Mouse (Mus musculus): ENCODE measurements around the gene Capza1. TPM values are rescaled to one million over a fixed set of nuclear protein-coding genes. Genes with fewer than 3 reads are reported as not detected.
A peak's percentile ranks its signal among the peaks of the same experiment; 100 is the strongest.

The Capza1 gene
- polyA plus RNA-seq, 1 experiment from 2014 or later: 50.9 TPM

DNA sequence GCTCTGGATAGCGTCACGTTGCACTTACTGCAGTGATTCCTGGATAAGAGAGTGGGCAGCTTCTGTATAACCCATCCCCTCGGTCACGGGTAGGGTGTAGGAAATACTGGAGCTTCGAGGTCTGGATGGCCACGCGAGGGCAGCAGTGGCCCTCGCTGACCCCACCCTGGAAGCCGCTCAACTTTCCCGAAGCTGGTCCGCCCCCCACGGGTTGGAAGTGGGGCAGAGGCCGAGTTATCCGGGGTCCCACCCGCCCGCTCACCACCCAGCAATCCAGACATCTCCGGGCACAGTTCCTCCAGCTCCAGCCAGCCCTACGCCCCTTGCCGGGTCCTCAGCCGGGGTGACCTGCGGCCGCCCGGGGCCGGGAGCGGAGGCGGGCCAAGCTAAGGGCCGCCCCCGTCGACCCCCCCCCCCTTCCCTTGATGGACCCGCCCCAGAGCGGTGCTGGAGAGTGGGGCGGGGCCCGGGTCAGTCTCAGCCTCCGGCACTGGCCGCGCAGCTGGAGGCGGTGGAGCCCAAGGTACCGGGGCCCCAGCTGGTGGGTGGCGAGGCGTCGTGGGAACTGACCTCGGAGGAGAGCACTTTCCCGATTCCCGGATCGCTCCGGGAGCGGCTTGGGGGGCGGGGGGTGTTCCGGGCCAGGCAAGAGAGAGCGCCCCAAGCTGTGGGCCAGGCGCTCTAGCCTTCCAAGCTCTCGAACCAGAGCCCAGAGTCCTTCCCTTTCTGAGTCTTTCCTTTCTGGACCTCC is 75.6 kb downstream of the Capza1 start:
- WGBS (ENCODE audit: insufficient replicate concordance): under 1% methylated on average over 51 of the region's 52 CpGs
- Histone ChIP-seq H3K4me3 (ENCODE audit: low read depth, low read length) (peak overlapping the region; percentile 61), H3K9ac (replicated peaks) (peak overlapping the region; percentile 60), H3K27ac (ENCODE audit: low read depth) (peak overlapping the region; percentile 74), H3K4me1 (ENCODE audit: insufficient read depth) (peaks cover 30% of the 10 kb centered on the region; the same call in 1 of the 2 replicates), H3K27me3 (ENCODE audit: insufficient read depth, low read length) (peaks cover 10% of the 10 kb centered on the region; the same call in 1 of the 2 replicates), H3K36me3 (replicated peaks; ENCODE audit: insufficient read depth, low read length) (peaks cover 8% of the 10 kb centered on the region; the same call in 1 of the 2 replicates), H3K9me3 (ENCODE audit: low read length) (no peaks in the 10 kb centered on the region), H3K4me2 (ENCODE audit: low read depth, low read length) (peak overlapping the region; percentile 69)
- peak; percentile 89 for ATAC-seq
- DNase-seq: peak; percentile 81
- peak; percentile 77 for TF ChIP-seq CTCF (IDR thresholded peaks at IDR 0.05; ENCODE audit: low read depth)
- no peak for TF ChIP-seq EP300 (IDR thresholded peaks at IDR 0.05; ENCODE audit: low read depth)

DNA sequence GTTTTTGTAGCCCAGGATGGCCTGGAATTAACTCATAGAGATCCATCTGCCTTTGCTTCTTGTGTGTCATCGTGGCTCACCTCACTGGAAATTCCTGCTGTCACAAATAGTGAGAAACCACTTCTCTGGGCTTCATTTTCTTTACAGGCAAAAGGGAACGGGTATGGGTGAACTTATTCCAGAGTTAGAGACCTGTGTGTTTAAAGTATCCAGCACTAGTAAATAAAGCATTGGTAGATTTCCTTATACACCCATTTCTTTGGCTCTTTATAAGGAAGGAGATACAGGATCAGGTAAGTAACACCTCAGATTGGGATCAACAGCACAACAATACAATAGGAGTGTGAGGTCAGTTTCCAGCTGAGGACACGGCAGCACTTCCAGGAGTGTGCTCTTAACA is 76.2 kb downstream of the Capza1 start, which contains the start of gene Rhoc:
TSS of gene Rhoc (plus strand) at position 301 of the 400 bp plus-strand sequence.
- DNase-seq (no peak), ATAC-seq (no peak; the same call in 1 of the 2 replicates)
- peaks cover 23% of the 10 kb centered on the region; the same call in 1 of the 2 replicates for H3K4me1 ChIP-seq (ENCODE audit: insufficient read depth)
- peaks cover 16% of the 10 kb centered on the region for H3K27me3 ChIP-seq (ENCODE audit: insufficient read depth, low read length)
- no peaks in the 10 kb centered on the region for H3K9me3 ChIP-seq (ENCODE audit: low read length)
- H3K4me3 ChIP-seq (ENCODE audit: low read depth, low read length): peak within 1 kb of the TSS; percentile 61
- peaks cover 5% of the 10 kb centered on the region; the same call in 1 of the 2 replicates for H3K36me3 ChIP-seq (replicated peaks; ENCODE audit: insufficient read depth, low read length)
- H3K27ac ChIP-seq (ENCODE audit: low read depth): peak within 1 kb of the TSS; percentile 74
- 52% methylated on average over 3 of the region's 3 CpGs for WGBS (ENCODE audit: insufficient replicate concordance)
- peak within 1 kb of the TSS; percentile 60 for H3K9ac ChIP-seq (replicated peaks)
- TF ChIP-seq CTCF (IDR thresholded peaks at IDR 0.05; ENCODE audit: low read depth): no peak
- TF ChIP-seq EP300 (IDR thresholded peaks at IDR 0.05; ENCODE audit: low read depth): no peak
- H3K4me2 ChIP-seq (ENCODE audit: low read depth, low read length): peak within 1 kb of the TSS; percentile 69

DNA sequence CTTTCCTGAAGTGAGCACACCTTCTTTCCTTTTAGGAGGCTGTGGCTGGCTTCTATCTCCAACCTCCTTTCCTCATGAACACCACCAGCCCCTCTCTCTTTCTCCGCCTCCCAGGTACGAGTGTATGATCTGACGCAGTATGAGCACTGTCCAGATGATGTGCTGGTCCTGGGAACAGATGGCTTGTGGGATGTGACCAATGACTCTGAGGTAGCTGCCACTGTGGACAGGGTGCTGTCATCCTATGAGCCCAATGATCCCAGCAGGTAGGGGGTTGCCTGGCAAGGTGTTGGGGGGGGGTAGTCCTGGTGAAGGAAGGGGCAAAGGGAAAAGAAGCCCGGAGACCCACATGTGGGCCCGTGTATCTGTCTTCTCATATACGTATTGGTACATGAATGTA is 79.0 kb downstream of the Capza1 start:
- H3K36me3 ChIP-seq (replicated peaks; ENCODE audit: insufficient read depth, low read length): no peaks in the 10 kb centered on the region
- DNase-seq: no peak
- ATAC-seq: no peak
- peaks cover 41% of the 10 kb centered on the region for H3K27me3 ChIP-seq (ENCODE audit: insufficient read depth, low read length)
- H3K4me1 ChIP-seq (ENCODE audit: insufficient read depth): peaks cover 30% of the 10 kb centered on the region
- H3K4me2 ChIP-seq (ENCODE audit: low read depth, low read length): no peak overlapping the region
- H3K4me3 ChIP-seq (ENCODE audit: low read depth, low read length): no peak overlapping the region
- TF ChIP-seq EP300 (IDR thresholded peaks at IDR 0.05; ENCODE audit: low read depth) (no peak), CTCF (IDR thresholded peaks at IDR 0.05; ENCODE audit: low read depth) (no peak)
- H3K27ac ChIP-seq (ENCODE audit: low read depth): no peak overlapping the region
- no peak overlapping the region for H3K9ac ChIP-seq (replicated peaks)
- no peaks in the 10 kb centered on the region for H3K9me3 ChIP-seq (ENCODE audit: low read length)
- 84% methylated on average over 6 of the region's 6 CpGs for WGBS (ENCODE audit: insufficient replicate concordance)

DNA sequence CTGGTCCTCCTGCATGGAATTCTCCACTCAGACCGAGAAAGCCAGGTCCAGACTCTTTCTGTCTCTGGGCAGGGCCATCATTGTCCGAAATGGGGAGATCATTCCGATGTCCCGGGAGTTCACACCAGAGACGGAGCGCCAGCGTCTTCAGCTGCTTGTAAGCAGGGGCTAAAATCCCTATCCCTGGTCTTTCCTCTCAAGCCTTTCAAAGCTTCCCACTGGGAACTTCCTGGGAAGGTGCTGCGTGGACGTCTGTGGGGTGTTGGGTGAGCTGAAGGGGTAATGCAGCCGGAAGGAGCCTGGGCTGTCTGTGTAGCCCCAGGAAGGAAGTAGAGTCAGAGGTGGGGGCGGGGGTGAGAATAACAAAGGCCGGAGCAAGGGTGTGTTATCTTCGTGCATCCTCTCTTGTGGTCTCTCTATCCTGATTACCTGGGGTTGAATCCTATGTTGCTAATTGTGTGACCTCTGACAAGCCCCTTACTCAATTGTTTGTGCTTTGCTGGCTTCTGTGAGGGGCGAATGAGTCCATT is 80.3 kb downstream of the Capza1 start:
- peaks cover 52% of the 10 kb centered on the region for H3K27me3 ChIP-seq (ENCODE audit: insufficient read depth, low read length)
- no peak overlapping the region for H3K27ac ChIP-seq (ENCODE audit: low read depth)
- ATAC-seq (no peak), DNase-seq (no peak)
- TF ChIP-seq EP300 (IDR thresholded peaks at IDR 0.05; ENCODE audit: low read depth) (no peak), CTCF (IDR thresholded peaks at IDR 0.05; ENCODE audit: low read depth) (no peak)
- H3K4me1 ChIP-seq (ENCODE audit: insufficient read depth): peaks cover 26% of the 10 kb centered on the region
- no peaks in the 10 kb centered on the region for H3K9me3 ChIP-seq (ENCODE audit: low read length)
- no peak overlapping the region for H3K4me3 ChIP-seq (ENCODE audit: low read depth, low read length)
- H3K4me2 ChIP-seq (ENCODE audit: low read depth, low read length): no peak overlapping the region
- WGBS (ENCODE audit: insufficient replicate concordance): 42% methylated on average over 14 of the region's 14 CpGs
- H3K9ac ChIP-seq (replicated peaks): no peak overlapping the region
- H3K36me3 ChIP-seq (replicated peaks; ENCODE audit: insufficient read depth, low read length): no peaks in the 10 kb centered on the region

DNA sequence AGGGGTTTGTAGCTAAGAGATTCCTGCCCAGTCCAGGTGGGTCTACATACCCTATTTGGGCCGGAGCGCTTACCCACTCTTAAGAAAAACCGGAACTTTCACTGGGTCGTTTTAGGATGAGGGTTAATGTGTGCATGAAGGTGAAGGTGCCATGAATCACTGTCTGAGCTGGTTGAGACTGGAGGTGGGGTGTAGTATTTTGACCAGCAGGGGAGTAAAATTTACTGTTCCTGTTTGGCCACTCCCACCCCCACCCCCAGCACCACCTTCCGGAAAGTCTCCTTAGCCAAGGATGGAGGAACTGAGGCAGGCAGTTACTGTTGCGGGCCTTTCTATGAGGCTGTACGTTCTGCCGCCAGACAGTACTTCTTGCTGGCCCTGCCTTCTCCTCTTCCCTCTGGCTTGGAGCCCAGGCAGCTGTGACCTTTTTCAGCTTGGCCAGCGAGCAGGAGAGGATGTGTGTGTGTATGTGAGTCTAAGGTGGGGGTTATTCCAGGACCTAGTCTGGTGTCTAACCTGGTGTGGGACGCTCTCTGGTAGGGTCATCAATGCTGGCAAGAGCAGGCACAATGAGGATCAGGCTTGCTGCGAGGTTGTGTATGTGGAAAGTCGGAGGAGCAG is 82.1 kb downstream of the Capza1 start:
- Histone ChIP-seq H3K4me2 (ENCODE audit: low read depth, low read length) (peak overlapping the region; percentile 87), H3K4me3 (ENCODE audit: low read depth, low read length) (peak overlapping the region; percentile 52; the same call in 1 of the 2 replicates)

DNA sequence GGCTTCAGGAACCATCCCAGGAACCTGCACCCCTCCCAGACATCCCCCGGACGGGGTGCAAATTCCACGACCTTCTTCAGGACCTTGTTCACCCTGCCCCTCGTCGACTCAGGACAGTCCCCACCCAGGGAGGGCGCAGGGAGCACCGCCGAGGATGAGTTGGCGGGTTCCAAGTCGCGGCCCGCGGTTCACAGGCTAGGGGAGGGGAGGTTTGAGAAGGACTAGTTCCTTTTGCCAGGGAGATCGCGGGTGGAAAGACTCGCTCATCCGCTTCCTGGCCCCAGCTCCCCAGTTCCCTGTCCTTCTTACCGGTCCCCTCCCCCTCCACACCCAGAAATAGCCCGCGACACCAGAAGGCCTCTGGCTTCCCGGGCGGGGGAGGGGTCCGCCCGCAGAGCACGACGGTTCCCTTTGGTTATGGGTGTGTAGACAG is 82.8 kb downstream of the Capza1 start, which contains the start of gene Fam19a3:
TSS of gene Fam19a3 (minus strand) at position 370 of the 433 bp plus-strand sequence.
- peak within 1 kb of the TSS; percentile 52 for H3K4me3 ChIP-seq (ENCODE audit: low read depth, low read length)
- DNase-seq (peak; percentile 31), ATAC-seq (peak; percentile 9; the same call in 1 of the 2 replicates)
- H3K27ac ChIP-seq (ENCODE audit: low read depth): no peak within 1 kb of the TSS
- no peak for TF ChIP-seq EP300 (IDR thresholded peaks at IDR 0.05; ENCODE audit: low read depth)
- TF ChIP-seq CTCF (IDR thresholded peaks at IDR 0.05; ENCODE audit: low read depth): no peak
- peak within 1 kb of the TSS; percentile 87 for H3K4me2 ChIP-seq (ENCODE audit: low read depth, low read length)
- H3K9ac ChIP-seq (replicated peaks): peak within 1 kb of the TSS; percentile 41
- H3K4me1 ChIP-seq (ENCODE audit: insufficient read depth): peaks cover 26% of the 10 kb centered on the region
- no peaks in the 10 kb centered on the region for H3K9me3 ChIP-seq (ENCODE audit: low read length)
- H3K27me3 ChIP-seq (ENCODE audit: insufficient read depth, low read length): peaks cover 70% of the 10 kb centered on the region
- WGBS (ENCODE audit: insufficient replicate concordance): under 1% methylated on average over 18 of the region's 26 CpGs
- no peaks in the 10 kb centered on the region for H3K36me3 ChIP-seq (replicated peaks; ENCODE audit: insufficient read depth, low read length)

More for the DNA sequence above, 82.1 kb downstream of the Capza1 start:
- ATAC-seq (no peak), DNase-seq (peak; percentile 34)
- Histone ChIP-seq H3K36me3 (replicated peaks; ENCODE audit: insufficient read depth, low read length) (no peaks in the 10 kb centered on the region), H3K9ac (replicated peaks) (no peak overlapping the region), H3K27me3 (ENCODE audit: insufficient read depth, low read length) (peaks cover 64% of the 10 kb centered on the region), H3K27ac (ENCODE audit: low read depth) (no peak overlapping the region), H3K9me3 (ENCODE audit: low read length) (no peaks in the 10 kb centered on the region), H3K4me1 (ENCODE audit: insufficient read depth) (peaks cover 26% of the 10 kb centered on the region)
- TF ChIP-seq EP300 (IDR thresholded peaks at IDR 0.05; ENCODE audit: low read depth) (no peak), CTCF (IDR thresholded peaks at IDR 0.05; ENCODE audit: low read depth) (no peak)
- 19% methylated on average over 12 of the region's 12 CpGs for WGBS (ENCODE audit: insufficient replicate concordance)
